Mouse (Mus musculus): ENCODE results near the gene Phf13.

DNA sequence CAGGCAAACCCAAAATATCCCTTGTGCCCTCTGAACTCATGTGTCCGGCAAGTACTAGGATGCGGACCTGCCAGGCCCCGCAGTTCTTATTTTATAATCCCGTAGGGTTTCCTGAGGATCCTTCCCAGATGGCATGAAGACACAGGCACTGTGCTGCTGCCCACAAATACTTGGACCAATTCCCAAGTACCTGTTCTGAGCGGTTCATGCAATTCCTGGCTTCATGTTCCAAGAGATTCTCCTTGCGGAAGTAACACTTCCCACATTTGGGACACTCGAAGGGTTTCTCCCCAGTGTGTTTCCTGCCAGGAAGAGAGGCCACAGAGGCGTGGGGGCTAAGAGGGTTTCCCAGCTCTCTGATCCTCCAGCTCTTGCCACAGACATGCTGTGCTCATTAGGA is 26.4 kb upstream of the Phf13 start:
- TF ChIP-seq CTCF (IDR thresholded peaks at IDR 0.05) (no peak), EP300 (IDR thresholded peaks at IDR 0.05) (peak; percentile 27; the same call in 1 of the 2 replicates)
